ENCODE assay signal across 14 mouse cellular contexts in the genomic region with DNA sequence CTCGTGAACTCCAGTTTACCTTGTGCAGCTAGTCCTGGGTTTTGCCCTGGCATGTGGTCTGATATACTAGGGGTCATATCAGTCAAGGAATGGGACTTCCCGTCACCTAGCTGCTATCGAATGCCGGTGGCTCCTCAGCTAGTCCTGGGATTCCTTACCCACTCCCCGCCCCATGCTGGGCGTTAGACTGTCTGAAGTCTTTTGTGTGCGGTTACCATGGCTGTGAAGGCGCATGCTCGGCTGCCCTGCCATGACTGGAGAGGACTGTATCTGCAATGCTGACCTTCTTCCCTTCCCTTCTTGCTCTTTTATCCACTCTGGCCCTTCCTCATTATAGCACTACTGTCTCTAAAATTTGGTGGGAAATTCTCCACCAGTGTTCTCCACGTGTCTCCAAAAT.
A peak's percentile ranks its signal among the peaks of the same experiment; 100 is the strongest.
DNase-seq lines count a peak whose midpoint lies in the region; ATAC-seq and TF ChIP-seq lines count a peak whose summit lies in the region.
"Had no signal": no experiment of that assay in that cellular context is flagged by ENCODE, and none has a peak within 500 bp of the region (broad histone marks: within the 10 kb centered on the region; RNA-seq: fewer than 3 reads in every experiment).

No protein-coding gene starts in this region.

- no peaks in the 10 kb centered on the region for H3K36me3 ChIP-seq in forebrain, embryonic 11.5 days (ENCODE audit: control insufficient read depth, insufficient read depth, low read length)
- no peaks in the 10 kb centered on the region for H3K36me3 ChIP-seq in forebrain, postnatal 0 days (ENCODE audit: insufficient read depth)
- H3K36me3 ChIP-seq in forebrain, embryonic 14.5 days (ENCODE audit: control insufficient read depth, insufficient read depth, low read length) = no peaks in the 10 kb centered on the region
- no peaks in the 10 kb centered on the region for H3K36me3 ChIP-seq in midbrain, embryonic 11.5 days (ENCODE audit: control insufficient read depth, insufficient read depth, low read length)
- no peaks in the 10 kb centered on the region for H3K36me3 ChIP-seq in neural tube, embryonic 14.5 days (ENCODE audit: control insufficient read depth, insufficient read depth, low read length)
- H3K36me3 ChIP-seq: embryonic facial prominence, embryonic 10.5 days; G1E; heart, embryonic 12.5 days had no signal

- DNase-seq in forebrain, embryonic 11.5 days (ENCODE audit: low spot score) = peak; percentile 55
- no peak for DNase-seq in forebrain, postnatal 0 days
- peak; percentile 12 for DNase-seq in forebrain, embryonic 14.5 days (ENCODE audit: low spot score)
- DNase-seq in midbrain, embryonic 11.5 days (ENCODE audit: low spot score, missing footprints) = peak; percentile 86
- no peak for DNase-seq in c-Kit-positive CD71-positive TER-119-positive erythroid progenitor cells, embryonic 14.5 days (ENCODE audit: low spot score)
- no peak for DNase-seq in frontal cortex, postnatal 36 days (ENCODE audit: low spot score in 2 of 2)
- DNase-seq in layer of hippocampus, adult 2 months (ENCODE audit: low spot score in 2 of 2) = no peak
- DNase-seq: cerebellum, adult 8-10 months; kidney, adult 9 months; right cerebral cortex, postnatal 4 days had no signal

- no peak overlapping the region for H3K4me3 ChIP-seq in forebrain, embryonic 11.5 days (ENCODE audit: low read depth, low read length)
- H3K4me3 ChIP-seq in forebrain, postnatal 0 days (ENCODE audit: low read depth, low read length) = no peak overlapping the region
- no peak overlapping the region for H3K4me3 ChIP-seq in forebrain, embryonic 14.5 days (ENCODE audit: low read depth, low read length)
- no peak overlapping the region for H3K4me3 ChIP-seq in midbrain, embryonic 11.5 days (ENCODE audit: low read depth, low read length)
- no peak overlapping the region for H3K4me3 ChIP-seq in neural tube, embryonic 14.5 days (ENCODE audit: low read depth, low read length)
- no peak overlapping the region for H3K4me3 ChIP-seq in layer of hippocampus, adult 2 months
- H3K4me3 ChIP-seq: embryonic facial prominence, embryonic 10.5 days; heart, embryonic 12.5 days had no signal

- WGBS in forebrain, embryonic 11.5 days = 33% methylated on average over 10 of the region's 10 CpGs
- 27% methylated on average over 10 of the region's 10 CpGs for WGBS in forebrain, postnatal 0 days
- 27% methylated on average over 10 of the region's 10 CpGs for WGBS in forebrain, embryonic 14.5 days
- 26% methylated on average over 10 of the region's 10 CpGs for WGBS in midbrain, embryonic 11.5 days
- 33% methylated on average over 10 of the region's 10 CpGs for WGBS in neural tube, embryonic 14.5 days

- H3K9ac ChIP-seq in forebrain, embryonic 11.5 days (ENCODE audit: low read length) = no peak overlapping the region; the same call in 1 of the 2 replicates
- H3K9ac ChIP-seq in forebrain, postnatal 0 days = no peak overlapping the region
- no peak overlapping the region for H3K9ac ChIP-seq in forebrain, embryonic 14.5 days (ENCODE audit: low read length)
- no peak overlapping the region for H3K9ac ChIP-seq in midbrain, embryonic 11.5 days (ENCODE audit: low read length)
- no peak overlapping the region for H3K9ac ChIP-seq in neural tube, embryonic 14.5 days (replicated peaks; ENCODE audit: low read depth, low read length)
- H3K9ac ChIP-seq: heart, embryonic 12.5 days had no signal

- H3K27ac ChIP-seq in forebrain, embryonic 11.5 days (ENCODE audit: low read depth, low read length) = no peak overlapping the region
- H3K27ac ChIP-seq in forebrain, postnatal 0 days (ENCODE audit: low read depth, low read length) = no peak overlapping the region
- H3K27ac ChIP-seq in forebrain, embryonic 14.5 days (ENCODE audit: low read depth, low read length) = no peak overlapping the region
- H3K27ac ChIP-seq in midbrain, embryonic 11.5 days (ENCODE audit: low read depth, low read length) = no peak overlapping the region
- H3K27ac ChIP-seq in neural tube, embryonic 14.5 days (ENCODE audit: low read depth, low read length) = no peak overlapping the region
- no peak overlapping the region for H3K27ac ChIP-seq in layer of hippocampus, adult 2 months
- H3K27ac ChIP-seq: embryonic facial prominence, embryonic 10.5 days had no signal

- TF ChIP-seq CTCF in forebrain, postnatal 0 days (IDR thresholded peaks at IDR 0.05; ENCODE audit: low read depth) = no peak
- no peak for TF ChIP-seq CTCF in layer of hippocampus, adult 2 months (conservative IDR thresholded peaks at IDR 0.05)

- no peaks in the 10 kb centered on the region for H3K27me3 ChIP-seq in forebrain, embryonic 11.5 days (ENCODE audit: control insufficient read depth, insufficient read depth, low read length)
- H3K27me3 ChIP-seq in forebrain, postnatal 0 days (ENCODE audit: insufficient read depth, low read length) = no peaks in the 10 kb centered on the region
- no peaks in the 10 kb centered on the region for H3K27me3 ChIP-seq in forebrain, embryonic 14.5 days (replicated peaks; ENCODE audit: control insufficient read depth, insufficient read depth, low read length)
- no peaks in the 10 kb centered on the region for H3K27me3 ChIP-seq in midbrain, embryonic 11.5 days (ENCODE audit: control insufficient read depth, insufficient read depth, low read length)
- H3K27me3 ChIP-seq in neural tube, embryonic 14.5 days (ENCODE audit: control insufficient read depth, insufficient read depth, low read length) = no peaks in the 10 kb centered on the region
- H3K27me3 ChIP-seq: heart, embryonic 12.5 days had no signal

- peak; percentile 61; the same call in 1 of the 2 replicates for ATAC-seq in forebrain, embryonic 11.5 days (replicated peaks; ENCODE audit: low FRiP score)
- ATAC-seq in forebrain, postnatal 0 days = no peak
- no peak for ATAC-seq in forebrain, embryonic 14.5 days
- ATAC-seq in midbrain, embryonic 11.5 days (ENCODE audit: low FRiP score) = peak; percentile 81
- ATAC-seq in neural tube, embryonic 14.5 days (ENCODE audit: low read depth) = peak; percentile 66; the same call in 1 of the 2 replicates

- no peaks in the 10 kb centered on the region for H3K9me3 ChIP-seq in forebrain, embryonic 11.5 days (ENCODE audit: control insufficient read depth, low read length)
- no peaks in the 10 kb centered on the region for H3K9me3 ChIP-seq in forebrain, postnatal 0 days (ENCODE audit: low read length)
- H3K9me3 ChIP-seq in forebrain, embryonic 14.5 days (replicated peaks; ENCODE audit: control insufficient read depth, low read length) = no peaks in the 10 kb centered on the region
- H3K9me3 ChIP-seq in midbrain, embryonic 11.5 days (ENCODE audit: control insufficient read depth, low read length) = no peaks in the 10 kb centered on the region
- H3K9me3 ChIP-seq in neural tube, embryonic 14.5 days (ENCODE audit: control insufficient read depth, low read length) = no peaks in the 10 kb centered on the region
- H3K9me3 ChIP-seq: embryonic facial prominence, embryonic 10.5 days; G1E; heart, embryonic 12.5 days had no signal

- no peak overlapping the region for H3K4me2 ChIP-seq in forebrain, embryonic 11.5 days (ENCODE audit: low read depth, low read length, severe bottlenecking)
- H3K4me2 ChIP-seq in forebrain, postnatal 0 days (ENCODE audit: low read depth) = no peak overlapping the region
- H3K4me2 ChIP-seq in forebrain, embryonic 14.5 days (ENCODE audit: low read length) = no peak overlapping the region
- H3K4me2 ChIP-seq in midbrain, embryonic 11.5 days = no peak overlapping the region
- no peak overlapping the region for H3K4me2 ChIP-seq in neural tube, embryonic 14.5 days (ENCODE audit: low read depth, low read length)
- H3K4me2 ChIP-seq: heart, embryonic 12.5 days had no signal

- no peaks in the 10 kb centered on the region; the same call in 1 of the 2 replicates for H3K4me1 ChIP-seq in forebrain, embryonic 11.5 days (replicated peaks; ENCODE audit: control insufficient read depth, insufficient read depth, low read length)
- H3K4me1 ChIP-seq in forebrain, postnatal 0 days (ENCODE audit: insufficient read depth) = no peaks in the 10 kb centered on the region
- no peaks in the 10 kb centered on the region for H3K4me1 ChIP-seq in forebrain, embryonic 14.5 days (ENCODE audit: control insufficient read depth, insufficient read depth, low read length)
- no peaks in the 10 kb centered on the region for H3K4me1 ChIP-seq in midbrain, embryonic 11.5 days (ENCODE audit: control insufficient read depth, insufficient read depth, low read length)
- H3K4me1 ChIP-seq in neural tube, embryonic 14.5 days (ENCODE audit: control insufficient read depth, insufficient read depth, low read length) = no peaks in the 10 kb centered on the region
- H3K4me1 ChIP-seq: embryonic facial prominence, embryonic 10.5 days had no signal

Comparison
In these comparisons a context has a peak if more than half of its experiments do, and no peak if none do; other contexts are left out.
1. ATAC-seq: peak in forebrain, embryonic 11.5 days (single experiment), midbrain, embryonic 11.5 days (single experiment) and neural tube, embryonic 14.5 days (single experiment); none in forebrain, postnatal 0 days (single experiment) and forebrain, embryonic 14.5 days (single experiment).
2. DNase-seq: peak in forebrain, embryonic 11.5 days (single experiment), forebrain, embryonic 14.5 days (single experiment) and midbrain, embryonic 11.5 days (single experiment); none in forebrain, postnatal 0 days (single experiment), c-Kit-positive CD71-positive TER-119-positive erythroid progenitor cells, embryonic 14.5 days (single experiment), frontal cortex, postnatal 36 days (0 of 2) and layer of hippocampus, adult 2 months (0 of 2).